Mouse (Mus musculus): ENCODE results near the gene Fmo3.

DNA sequence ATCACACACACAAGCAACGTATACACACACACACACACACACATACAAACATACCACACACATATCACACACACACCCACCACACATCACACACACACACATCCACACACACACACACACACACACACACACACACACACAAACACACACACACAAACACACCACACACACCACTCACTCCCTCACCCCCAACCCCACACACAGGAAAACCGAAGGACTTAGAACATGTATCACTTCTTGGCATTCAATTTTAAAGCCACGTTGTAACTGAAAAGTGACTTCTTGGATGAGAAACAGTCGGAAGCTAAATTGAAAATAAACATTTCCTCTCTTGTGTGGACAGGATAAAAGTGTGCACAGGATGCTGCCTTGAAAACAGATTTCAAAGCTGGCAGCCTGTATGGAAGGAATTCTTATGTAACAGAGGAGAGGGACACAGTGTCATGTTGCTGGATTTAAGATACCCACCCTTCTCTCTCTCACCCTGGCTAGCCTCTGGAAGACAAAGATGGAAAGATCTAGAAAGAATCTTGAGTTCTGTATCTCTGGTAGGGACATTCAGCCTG is 52.9 kb downstream of the Fmo3 start:
- TF ChIP-seq POLR2A (IDR thresholded peaks at IDR 0.05; ENCODE audit: low read depth, low read length), result no peak
- TF ChIP-seq CTCF (conservative IDR thresholded peaks at IDR 0.05; ENCODE audit: insufficient read depth, insufficient read length, low read depth, low read length), result no peak
